ENCODE assay signal across 9 mouse cellular contexts in the genomic region with DNA sequence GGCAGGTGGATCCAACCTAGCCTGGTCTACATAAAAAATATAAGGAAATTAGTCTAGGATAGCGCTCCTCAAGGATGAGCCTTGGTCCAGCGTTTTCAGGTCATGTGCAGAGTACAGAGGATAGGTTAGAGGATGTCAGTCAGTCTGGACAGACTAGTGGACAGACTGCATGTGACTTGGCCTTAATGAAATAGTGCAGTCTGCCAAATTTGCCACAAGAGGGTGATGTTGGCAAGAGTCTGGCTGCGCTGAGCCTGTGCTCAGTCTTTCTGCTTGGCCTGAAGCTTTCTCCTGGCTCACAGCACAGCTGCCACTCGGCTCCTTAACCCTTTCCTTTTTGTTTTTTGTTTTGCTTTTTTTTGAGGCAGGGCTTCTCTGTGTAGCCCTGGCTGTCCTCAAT. TPM values are rescaled to one million over a fixed set of nuclear protein-coding genes. Genes with fewer than 3 reads are reported as not detected.
DNase-seq lines count a peak whose midpoint lies in the region; ATAC-seq and TF ChIP-seq lines count a peak whose summit lies in the region.
"Had no signal": no experiment of that assay in that cellular context is flagged by ENCODE, and none has a peak within 500 bp of the region (broad histone marks: within the 10 kb centered on the region; RNA-seq: fewer than 3 reads in every experiment).

No protein-coding gene starts in this region.

- peak; percentile 95 for ATAC-seq in forebrain, embryonic 14.5 days
- ATAC-seq in liver, postnatal 0 days = peak; percentile 73
- ATAC-seq in neural tube, embryonic 14.5 days (ENCODE audit: low read depth) = peak; percentile 84; the same call in 1 of the 2 replicates

- H3K9me3 ChIP-seq in ES-Bruce4 (replicated peaks; ENCODE audit: control insufficient read depth, insufficient read depth, low read length, poor library complexity, severe bottlenecking) = no peaks in the 10 kb centered on the region
- H3K9me3 ChIP-seq in forebrain, embryonic 14.5 days (replicated peaks; ENCODE audit: control insufficient read depth, low read length) = no peaks in the 10 kb centered on the region
- H3K9me3 ChIP-seq in liver, postnatal 0 days (ENCODE audit: low read length) = no peaks in the 10 kb centered on the region
- no peaks in the 10 kb centered on the region for H3K9me3 ChIP-seq in neural tube, embryonic 14.5 days (ENCODE audit: control insufficient read depth, low read length)
- H3K9me3 ChIP-seq: limb, embryonic 15.5 days had no signal

- no peak overlapping the region for H3K9ac ChIP-seq in ES-Bruce4 (ENCODE audit: low read depth, poor library complexity, severe bottlenecking)
- H3K9ac ChIP-seq in forebrain, embryonic 14.5 days (ENCODE audit: low read length) = no peak overlapping the region
- H3K9ac ChIP-seq in liver, postnatal 0 days (replicated peaks) = no peak overlapping the region
- H3K9ac ChIP-seq in neural tube, embryonic 14.5 days (replicated peaks; ENCODE audit: low read depth, low read length) = no peak overlapping the region
- H3K9ac ChIP-seq: limb, embryonic 15.5 days had no signal

- peaks cover 11% of the 10 kb centered on the region for H3K36me3 ChIP-seq in ES-Bruce4 (ENCODE audit: control insufficient read depth, insufficient read depth, low read length, poor library complexity, severe bottlenecking)
- no peaks in the 10 kb centered on the region for H3K36me3 ChIP-seq in forebrain, embryonic 14.5 days (ENCODE audit: control insufficient read depth, insufficient read depth, low read length)
- H3K36me3 ChIP-seq in liver, postnatal 0 days (replicated peaks; ENCODE audit: insufficient read depth, low read length) = peaks cover 5% of the 10 kb centered on the region
- H3K36me3 ChIP-seq in neural tube, embryonic 14.5 days (ENCODE audit: control insufficient read depth, insufficient read depth, low read length) = 0 out of 2 replicates have a peak, but pooled peaks cover 3% of the 10 kb centered on the region
- H3K36me3 ChIP-seq in thymus, adult 2 months (ENCODE audit: control insufficient read depth, insufficient read depth, low read length) = no peaks in the 10 kb centered on the region

- H3K27ac ChIP-seq in ES-Bruce4 (ENCODE audit: insufficient read depth, low read length) = no peak overlapping the region
- no peak overlapping the region for H3K27ac ChIP-seq in forebrain, embryonic 14.5 days (ENCODE audit: low read depth, low read length)
- no peak overlapping the region for H3K27ac ChIP-seq in liver, postnatal 0 days (ENCODE audit: low read depth)
- no peak overlapping the region for H3K27ac ChIP-seq in neural tube, embryonic 14.5 days (ENCODE audit: low read depth, low read length)
- H3K27ac ChIP-seq in thymus, adult 2 months (ENCODE audit: control insufficient read depth, insufficient read depth, low read length) = no peak overlapping the region
- H3K27ac ChIP-seq: limb, embryonic 15.5 days had no signal

- TF ChIP-seq CTCF in ES-Bruce4 (IDR thresholded peaks at IDR 0.05; ENCODE audit: low read depth, low read length) = peak; percentile 91
- peak; percentile 88 for TF ChIP-seq CTCF in liver, postnatal 0 days (IDR thresholded peaks at IDR 0.05; ENCODE audit: low read depth)
- TF ChIP-seq CTCF in thymus, adult 2 months (IDR thresholded peaks at IDR 0.05; ENCODE audit: borderline replicate concordance, control insufficient read depth, extremely low read depth, insufficient read depth, low read length, poor library complexity) = peak; percentile 63; the same call in 1 of the 2 replicates

- no peaks in the 10 kb centered on the region for H3K4me1 ChIP-seq in ES-Bruce4 (ENCODE audit: control insufficient read depth, insufficient read depth, low read length)
- no peaks in the 10 kb centered on the region for H3K4me1 ChIP-seq in forebrain, embryonic 14.5 days (ENCODE audit: control insufficient read depth, insufficient read depth, low read length)
- no peaks in the 10 kb centered on the region for H3K4me1 ChIP-seq in liver, postnatal 0 days (ENCODE audit: insufficient read depth)
- H3K4me1 ChIP-seq in neural tube, embryonic 14.5 days (ENCODE audit: control insufficient read depth, insufficient read depth, low read length) = no peaks in the 10 kb centered on the region
- H3K4me1 ChIP-seq in thymus, adult 2 months (replicated peaks; ENCODE audit: control insufficient read depth, insufficient read depth, low read length) = no peaks in the 10 kb centered on the region
- H3K4me1 ChIP-seq: limb, embryonic 15.5 days had no signal

- no peak overlapping the region for H3K4me3 ChIP-seq in ES-Bruce4 (ENCODE audit: low read depth, low read length)
- no peak overlapping the region for H3K4me3 ChIP-seq in forebrain, embryonic 14.5 days (ENCODE audit: low read depth, low read length)
- no peak overlapping the region for H3K4me3 ChIP-seq in liver, postnatal 0 days (ENCODE audit: low read depth, low read length)
- H3K4me3 ChIP-seq in neural tube, embryonic 14.5 days (ENCODE audit: low read depth, low read length) = no peak overlapping the region
- H3K4me3 ChIP-seq in thymus, adult 2 months (ENCODE audit: control insufficient read depth, insufficient read depth, low read length) = no peak overlapping the region
- H3K4me3 ChIP-seq: limb, embryonic 15.5 days had no signal

- no peaks in the 10 kb centered on the region for H3K27me3 ChIP-seq in ES-Bruce4 (ENCODE audit: control insufficient read depth, insufficient read depth, low read length, poor library complexity, severe bottlenecking)
- H3K27me3 ChIP-seq in forebrain, embryonic 14.5 days (replicated peaks; ENCODE audit: control insufficient read depth, insufficient read depth, low read length) = no peaks in the 10 kb centered on the region
- no peaks in the 10 kb centered on the region for H3K27me3 ChIP-seq in liver, postnatal 0 days (ENCODE audit: insufficient read depth, low read length)
- no peaks in the 10 kb centered on the region for H3K27me3 ChIP-seq in neural tube, embryonic 14.5 days (ENCODE audit: control insufficient read depth, insufficient read depth, low read length)
- H3K27me3 ChIP-seq in thymus, adult 2 months (ENCODE audit: control insufficient read depth, insufficient read depth, low read length) = no peaks in the 10 kb centered on the region
- H3K27me3 ChIP-seq: limb, embryonic 15.5 days had no signal

- DNase-seq in brain, embryonic 18.5 days (ENCODE audit: low read depth, low spot score) = peak; percentile 34
- peak; percentile 90 for DNase-seq in forebrain, embryonic 14.5 days (ENCODE audit: low spot score)
- peak; percentile 31 for DNase-seq in heart, postnatal 25 days (ENCODE audit: low spot score)
- peak; percentile 82 for DNase-seq in layer of hippocampus, adult 11-12 months (ENCODE audit: low spot score)
- peak; percentile 63 for DNase-seq in liver, postnatal 0 days
- DNase-seq in thymus, adult 2 months = peak; percentile 60

- TF ChIP-seq POLR2A in ES-Bruce4 (IDR thresholded peaks at IDR 0.05; ENCODE audit: insufficient read depth, low read length) = no peak
- no peak for TF ChIP-seq POLR2A in thymus, adult 2 months (IDR thresholded peaks at IDR 0.05; ENCODE audit: control insufficient read depth, extremely low read depth, insufficient read depth, low read length, poor library complexity)

- 0 out of 2 replicates have a peak, but pooled peaks have one; percentile 14 for TF ChIP-seq EP300 in ES-Bruce4 (IDR thresholded peaks at IDR 0.05; ENCODE audit: insufficient read depth, low read depth, low read length)
- no peak for TF ChIP-seq EP300 in liver, postnatal 0 days (IDR thresholded peaks at IDR 0.05; ENCODE audit: low read depth)

- 22% methylated on average over 4 of the region's 4 CpGs for WGBS in forebrain, embryonic 14.5 days
- 28% methylated on average over 4 of the region's 4 CpGs for WGBS in liver, postnatal 0 days (ENCODE audit: insufficient replicate concordance)
- 21% methylated on average over 4 of the region's 4 CpGs for WGBS in neural tube, embryonic 14.5 days
- WGBS in thymus, adult 2 months = 38% methylated on average over 4 of the region's 4 CpGs

- H3K4me2 ChIP-seq in forebrain, embryonic 14.5 days (ENCODE audit: low read length) = no peak overlapping the region
- H3K4me2 ChIP-seq in liver, postnatal 0 days (ENCODE audit: low read depth, low read length) = no peak overlapping the region
- H3K4me2 ChIP-seq in neural tube, embryonic 14.5 days (ENCODE audit: low read depth, low read length) = no peak overlapping the region
- H3K4me2 ChIP-seq: limb, embryonic 15.5 days had no signal

- intact Hi-C loops in heart, postnatal 25 days (cut with DNase I) = loop anchor here (2.0 to 5.0 kb wide), 3 partner anchors 53 to 91 kb away; partner anchors contain the start of gene Map4

RNA-seq across cellular contexts. Expression of gene Map4, which starts 54.2 kb away (rescaled TPM):
- 161 and 185 TPM in 2 replicates for polyA plus RNA-seq in ES-Bruce4 (2011; ENCODE audit: insufficient read depth, insufficient read length, low read depth, missing spikeins)
- 90.6 and 108 TPM in 2 replicates for polyA plus RNA-seq in forebrain, embryonic 14.5 days (2014; fragmentation: Nextera tagmentation; extraction: Ambion mirVana)
- 100 to 1,000 TPM; 283 TPM for total RNA-seq in heart, postnatal 25 days (2021)
- polyA plus RNA-seq in liver, postnatal 0 days (2015; fragmentation: Nextera tagmentation; extraction: Ambion mirVana) = 6.3 and 7.7 TPM in 2 replicates
- 171 and 219 TPM in 2 replicates for polyA plus RNA-seq in neural tube, embryonic 14.5 days (2014; fragmentation: Nextera tagmentation; extraction: Ambion mirVana)
- 420 and 463 TPM in 2 replicates for polyA plus RNA-seq in thymus, adult 2 months (2012; rRNA removed)

Comparison
In these comparisons a context has a peak if more than half of its experiments do, and no peak if none do; other contexts are left out.
1. DNase-seq: peak in every context shown above with its lines; median percentile 90 in forebrain, embryonic 14.5 days; 82 in layer of hippocampus, adult 11-12 months; 63 in liver, postnatal 0 days; 60 in thymus, adult 2 months; 34 in brain, embryonic 18.5 days; 31 in heart, postnatal 25 days.
2. RNA of gene Map4, which starts 54.2 kb away (polyA plus RNA-seq): 420 to 463 TPM in thymus, adult 2 months, 171 to 219 TPM in neural tube, embryonic 14.5 days, 161 to 185 TPM in ES-Bruce4 and 90.6 to 108 TPM in forebrain, embryonic 14.5 days; 6.3 to 7.7 TPM in liver, postnatal 0 days; every median in the first group is over 10 times any median in the second.
3. Peak in every context shown above with its lines, with median percentiles within 50 percentile points of each other: CTCF ChIP-seq and ATAC-seq.